Mouse (Mus musculus) MEL (cell line): ENCODE data around the gene Atf3.

Experiments used
- CTCF ChIP-seq, 3 experiments: IDR thresholded peaks in 2 of 3; conservative IDR thresholded peaks in 1 of 3; 2 replicates each; pipeline ENCODE4 v1.5.1; 2011 to 2012; ENCODE audit warnings: low read length in 3 of 3, low read depth in 2 of 3, mild to moderate bottlenecking in 2 of 3, improper control_type of control experiment in 1 of 3, inconsistent platforms in 1 of 3, mixed read lengths in 1 of 3, moderate library complexity in 1 of 3; ENCODE audit not compliant: control insufficient read depth in 1 of 3, insufficient read depth in 1 of 3, poor library complexity in 1 of 3, severe bottlenecking in 1 of 3
- E2F4 ChIP-seq: IDR thresholded peaks from 2 replicates; pipeline ENCODE4 v1.6.1; 2011; ENCODE audit warnings: low read depth, low read length, improper control_type of control experiment, borderline replicate concordance
- GABPA ChIP-seq: IDR thresholded peaks from 2 replicates; pipeline ENCODE4 v1.6.1; 2012; ENCODE audit warnings: low read depth, mild to moderate bottlenecking, inconsistent platforms, low read length, improper control_type of control experiment, moderate library complexity
- MAX ChIP-seq: IDR thresholded peaks from 2 replicates; pipeline ENCODE4 v1.6.1; 2011; ENCODE audit warnings: low read length, improper control_type of control experiment
- NELFE ChIP-seq: IDR thresholded peaks from 2 replicates; pipeline ENCODE4 v1.6.1; 2011; ENCODE audit warnings: low read depth, low read length, improper control_type of control experiment
- POLR2A ChIP-seq, 2 experiments: IDR thresholded peaks; 2 replicates each; pipeline ENCODE4 v1.6.1; 2011 to 2012; ENCODE audit warnings: low read length in 2 of 2, mild to moderate bottlenecking in 2 of 2, control low read depth in 1 of 2, improper control_type of control experiment in 1 of 2, low read depth in 1 of 2, moderate library complexity in 1 of 2; ENCODE audit not compliant: control insufficient read depth in 1 of 2, insufficient read depth in 1 of 2, poor library complexity in 1 of 2
- RAD21 ChIP-seq: IDR thresholded peaks from 2 replicates; pipeline ENCODE4 v1.6.1; 2011; ENCODE audit warnings: mild to moderate bottlenecking, low read depth, low read length, improper control_type of control experiment
- RCOR1 ChIP-seq: IDR thresholded peaks from 2 replicates; pipeline ENCODE4 v1.6.1; 2012; ENCODE audit warnings: low read depth, mild to moderate bottlenecking, inconsistent platforms, low read length, improper control_type of control experiment
- TAL1 ChIP-seq: IDR thresholded peaks from 2 replicates; pipeline ENCODE4 v1.6.1; 2012; ENCODE audit warnings: mild to moderate bottlenecking, inconsistent platforms, low read length, moderate library complexity, mixed read lengths
- USF1 ChIP-seq: IDR thresholded peaks from 2 replicates; pipeline ENCODE4 v1.6.1; 2014; ENCODE audit warnings: low read depth, mild to moderate bottlenecking, inconsistent platforms, low read length, improper control_type of control experiment, moderate library complexity
- ZKSCAN1 ChIP-seq: IDR thresholded peaks from 2 replicates; pipeline ENCODE4 v1.6.1; 2012; ENCODE audit warnings: low read depth, mild to moderate bottlenecking, inconsistent platforms, low read length, improper control_type of control experiment, moderate library complexity

- no peak for TF ChIP-seq RCOR1
- TF ChIP-seq CTCF (IDR thresholded peaks at IDR 0.05 in 2 of 3, conservative IDR thresholded peaks at IDR 0.05 in 1 of 3; ENCODE audit: control insufficient read depth in 1 of 3, insufficient read depth in 1 of 3, low read depth in 2 of 3, low read length in 3 of 3, poor library complexity in 1 of 3, severe bottlenecking in 1 of 3), result no peak
- no peak for TF ChIP-seq MAX
- TF ChIP-seq E2F4, result no peak
- TF ChIP-seq ZKSCAN1, result no peak
- TF ChIP-seq GABPA, result no peak
- TF ChIP-seq TAL1, result no peak
- no peak for TF ChIP-seq USF1
- TF ChIP-seq NELFE, result no peak
- TF ChIP-seq POLR2A (IDR thresholded peaks at IDR 0.05; ENCODE audit: control insufficient read depth in 1 of 2, insufficient read depth in 1 of 2, low read depth in 1 of 2, low read length in 2 of 2, poor library complexity in 1 of 2), result no peak
- TF ChIP-seq RAD21, result no peak
Observed at GRCm38 (mm10) chr1:191189671-191190372, 28.0 kb downstream of the Atf3 start.
